Mouse (Mus musculus): ENCODE data around the gene Wdfy3. TPM values are rescaled to one million over a fixed set of nuclear protein-coding genes. Genes with fewer than 3 reads are reported as not detected.
A peak's percentile ranks its signal among the peaks of the same experiment; 100 is the strongest.

Wdfy3 gene
- polyA plus RNA-seq, 1 experiment from 2014 or later = 17.7 TPM

DNA sequence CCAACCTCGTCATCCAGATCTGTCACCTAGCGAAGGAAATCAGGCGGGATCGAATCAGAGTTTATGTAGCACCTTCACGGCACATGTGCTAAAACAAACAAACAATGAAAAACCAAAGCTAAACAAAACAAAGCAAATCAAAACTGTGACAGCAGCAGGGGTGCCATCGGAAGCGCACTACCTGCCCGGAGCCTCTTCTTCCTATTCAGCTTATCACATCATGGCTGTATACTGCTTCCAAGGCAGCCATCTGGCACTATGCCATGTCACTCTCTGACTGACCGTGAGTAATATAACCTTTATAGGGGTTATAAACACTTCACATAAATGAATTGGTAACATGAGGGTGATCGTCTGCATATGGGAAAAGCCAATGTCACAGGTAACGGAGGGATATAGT lies 174.6 kb downstream of the Wdfy3 start:
- Histone ChIP-seq H3K9ac (replicated peaks; ENCODE audit: low read length) (no peak overlapping the region), H3K27me3 (ENCODE audit: control insufficient read depth, insufficient read depth, low read length) (no peaks in the 10 kb centered on the region), H3K27ac (replicated peaks; ENCODE audit: low read depth, low read length) (no peak overlapping the region), H3K4me1 (ENCODE audit: control insufficient read depth, insufficient read depth, low read length) (no peaks in the 10 kb centered on the region), H3K4me3 (ENCODE audit: low read depth, low read length) (no peak overlapping the region), H3K36me3 (replicated peaks; ENCODE audit: control insufficient read depth, insufficient read depth, low read depth, low read length) (peaks cover 17% of the 10 kb centered on the region), H3K4me2 (ENCODE audit: low read depth, low read length) (no peak overlapping the region), H3K9me3 (replicated peaks; ENCODE audit: control insufficient read depth, low read length) (no peaks in the 10 kb centered on the region)
- DNase-seq (ENCODE audit: low spot score) = no peak
- no peak for ATAC-seq (replicated peaks; ENCODE audit: insufficient number of reproducible peaks, low FRiP score, low TSS enrichment, low read depth)
- WGBS = 83% methylated on average over 11 of the region's 11 CpGs

- peak; percentile 49 for DNase-seq (ENCODE audit: low spot score)
Observed at GRCm38 (mm10) chr5:101893820-101894515, 175.8 kb downstream of the Wdfy3 start.

DNA sequence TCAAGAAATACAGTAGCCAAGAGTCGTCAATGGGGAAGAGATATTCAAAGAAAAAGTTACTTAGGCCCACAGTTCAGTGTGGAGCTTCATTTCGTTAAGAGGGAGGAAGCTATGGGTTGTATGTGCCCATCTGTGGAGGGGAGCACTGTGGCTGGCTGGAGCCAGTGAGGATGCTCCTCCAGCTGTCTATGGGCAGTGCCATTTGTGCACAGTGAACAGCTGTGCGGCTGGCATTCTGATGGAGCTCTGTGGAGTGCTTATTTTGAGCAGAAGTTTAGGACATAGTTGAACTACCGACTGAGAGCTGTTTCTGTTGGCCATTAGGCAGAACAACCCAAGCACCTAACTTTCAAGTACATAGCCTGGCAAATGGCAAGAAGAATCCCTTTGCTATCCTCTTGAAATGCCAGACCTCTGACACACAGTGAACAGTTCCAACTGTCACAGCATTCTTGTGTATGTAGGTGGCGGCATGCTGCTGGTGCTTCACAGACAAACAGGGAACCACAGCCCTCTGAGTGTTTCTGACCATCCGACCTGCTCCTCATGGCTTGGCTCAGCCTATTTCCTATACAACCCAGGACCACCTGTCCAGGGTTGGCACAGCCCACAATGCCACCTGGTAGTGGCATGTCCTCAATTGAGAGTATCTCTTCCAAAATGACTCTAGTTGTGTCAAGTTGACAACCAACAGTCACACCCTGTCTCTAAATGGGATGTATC lies 177.9 kb downstream of the Wdfy3 start:
- Histone ChIP-seq H3K9me3 (replicated peaks; ENCODE audit: control insufficient read depth, low read length) (no peaks in the 10 kb centered on the region), H3K36me3 (replicated peaks; ENCODE audit: control insufficient read depth, insufficient read depth, low read depth, low read length) (peaks cover 17% of the 10 kb centered on the region), H3K9ac (replicated peaks; ENCODE audit: low read length) (no peak overlapping the region), H3K4me3 (ENCODE audit: low read depth, low read length) (no peak overlapping the region), H3K27me3 (ENCODE audit: control insufficient read depth, insufficient read depth, low read length) (no peaks in the 10 kb centered on the region), H3K4me2 (ENCODE audit: low read depth, low read length) (no peak overlapping the region), H3K4me1 (ENCODE audit: control insufficient read depth, insufficient read depth, low read length) (no peaks in the 10 kb centered on the region), H3K27ac (replicated peaks; ENCODE audit: low read depth, low read length) (no peak overlapping the region)
- 88% methylated on average over 6 of the region's 6 CpGs for WGBS
- ATAC-seq (replicated peaks; ENCODE audit: insufficient number of reproducible peaks, low FRiP score, low TSS enrichment, low read depth) (no peak), DNase-seq (ENCODE audit: low spot score) (no peak)

More at GRCm38 (mm10) chr5:101893820-101894515, 175.8 kb downstream of the Wdfy3 start:
- Histone ChIP-seq H3K4me1 (ENCODE audit: control insufficient read depth, insufficient read depth, low read length) (no peaks in the 10 kb centered on the region), H3K27me3 (ENCODE audit: control insufficient read depth, insufficient read depth, low read length) (no peaks in the 10 kb centered on the region), H3K27ac (replicated peaks; ENCODE audit: low read depth, low read length) (no peak overlapping the region), H3K9me3 (replicated peaks; ENCODE audit: control insufficient read depth, low read length) (no peaks in the 10 kb centered on the region), H3K9ac (replicated peaks; ENCODE audit: low read length) (no peak overlapping the region), H3K36me3 (replicated peaks; ENCODE audit: control insufficient read depth, insufficient read depth, low read depth, low read length) (peaks cover 17% of the 10 kb centered on the region), H3K4me2 (ENCODE audit: low read depth, low read length) (no peak overlapping the region), H3K4me3 (ENCODE audit: low read depth, low read length) (no peak overlapping the region)
- ATAC-seq (replicated peaks; ENCODE audit: insufficient number of reproducible peaks, low FRiP score, low TSS enrichment, low read depth) = no peak
- 77% methylated on average over 13 of the region's 13 CpGs for WGBS

DNA sequence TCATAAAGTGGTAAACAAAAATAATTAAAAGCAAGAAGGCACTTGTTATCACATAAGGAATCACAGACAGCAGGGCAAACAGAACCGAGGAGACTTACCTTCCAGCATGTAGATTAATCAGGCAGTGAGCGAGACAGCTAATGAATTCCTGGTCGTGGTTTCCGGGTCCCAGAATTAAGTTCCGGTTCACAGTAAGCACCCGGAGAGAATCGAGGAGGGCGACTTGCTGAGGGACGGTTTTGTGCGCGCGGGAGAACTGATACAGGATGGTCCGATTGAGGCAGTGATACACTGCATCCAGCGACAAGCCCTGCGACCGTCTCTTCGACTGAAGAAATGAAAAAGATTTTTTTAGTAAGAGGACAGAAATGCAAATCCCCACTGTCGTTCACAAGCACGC lies 181.7 kb downstream of the Wdfy3 start:
- 94% methylated on average over 19 of the region's 19 CpGs for WGBS
- H3K4me2 ChIP-seq (ENCODE audit: low read depth, low read length) = no peak overlapping the region
- H3K9ac ChIP-seq (replicated peaks; ENCODE audit: low read length) = no peak overlapping the region
- ATAC-seq (replicated peaks; ENCODE audit: insufficient number of reproducible peaks, low FRiP score, low TSS enrichment, low read depth) (no peak), DNase-seq (ENCODE audit: low spot score) (no peak)
- no peaks in the 10 kb centered on the region; the same call in 1 of the 2 replicates for H3K36me3 ChIP-seq (replicated peaks; ENCODE audit: control insufficient read depth, insufficient read depth, low read depth, low read length)
- no peaks in the 10 kb centered on the region for H3K9me3 ChIP-seq (replicated peaks; ENCODE audit: control insufficient read depth, low read length)
- no peak overlapping the region for H3K27ac ChIP-seq (replicated peaks; ENCODE audit: low read depth, low read length)
- no peak overlapping the region for H3K4me3 ChIP-seq (ENCODE audit: low read depth, low read length)
- H3K27me3 ChIP-seq (ENCODE audit: control insufficient read depth, insufficient read depth, low read length) = no peaks in the 10 kb centered on the region
- H3K4me1 ChIP-seq (ENCODE audit: control insufficient read depth, insufficient read depth, low read length) = no peaks in the 10 kb centered on the region

DNA sequence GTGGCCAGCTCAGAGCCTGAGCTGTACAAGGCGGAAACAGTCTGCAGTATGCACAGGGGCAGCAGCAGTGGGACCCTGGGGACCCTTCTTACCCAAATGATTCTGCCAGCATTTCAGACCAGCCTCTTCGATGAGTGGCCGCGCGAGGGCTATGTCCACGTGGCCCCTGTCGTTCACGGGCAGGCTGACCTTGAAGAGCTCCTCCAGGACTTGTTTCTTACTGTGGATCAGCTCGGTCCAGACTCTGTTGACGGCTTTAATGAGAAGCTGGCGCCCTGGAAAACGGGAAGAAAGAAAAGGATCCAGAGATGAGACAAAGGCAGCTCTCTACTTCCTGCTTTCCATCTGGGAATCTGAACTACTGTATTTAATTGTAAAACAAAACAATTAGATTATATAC lies 184.7 kb downstream of the Wdfy3 start:
- Histone ChIP-seq H3K27ac (replicated peaks; ENCODE audit: low read depth, low read length) (no peak overlapping the region), H3K9me3 (replicated peaks; ENCODE audit: control insufficient read depth, low read length) (no peaks in the 10 kb centered on the region), H3K36me3 (replicated peaks; ENCODE audit: control insufficient read depth, insufficient read depth, low read depth, low read length) (peaks cover 3% of the 10 kb centered on the region; the same call in 1 of the 2 replicates), H3K4me3 (ENCODE audit: low read depth, low read length) (no peak overlapping the region), H3K4me2 (ENCODE audit: low read depth, low read length) (no peak overlapping the region), H3K9ac (replicated peaks; ENCODE audit: low read length) (no peak overlapping the region), H3K27me3 (ENCODE audit: control insufficient read depth, insufficient read depth, low read length) (no peaks in the 10 kb centered on the region), H3K4me1 (ENCODE audit: control insufficient read depth, insufficient read depth, low read length) (no peaks in the 10 kb centered on the region)
- no peak for DNase-seq (ENCODE audit: low spot score)
- ATAC-seq (replicated peaks; ENCODE audit: insufficient number of reproducible peaks, low FRiP score, low TSS enrichment, low read depth) = no peak
- WGBS = 94% methylated on average over 12 of the region's 12 CpGs

DNA sequence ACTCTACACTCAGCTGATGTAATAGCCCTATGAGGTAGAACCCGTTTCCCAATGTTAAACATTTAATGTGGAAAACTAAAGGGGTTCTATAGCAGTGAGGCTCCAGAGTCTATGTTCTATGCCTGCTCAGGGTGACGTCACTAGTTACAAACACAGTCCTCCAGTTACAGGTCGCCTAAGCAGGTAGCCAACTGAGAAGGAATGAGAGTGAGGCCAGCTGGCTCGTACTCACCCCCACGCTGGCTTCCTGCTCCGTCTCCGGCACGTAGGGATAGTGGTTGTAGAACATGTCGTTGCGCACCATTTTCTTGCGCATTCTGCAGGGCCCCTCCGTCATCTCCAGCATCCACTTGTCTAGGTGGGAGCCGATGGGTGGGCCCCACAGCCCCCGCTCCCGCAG lies 187.5 kb downstream of the Wdfy3 start:
- 92% methylated on average over 15 of the region's 15 CpGs for WGBS
- ATAC-seq (replicated peaks; ENCODE audit: insufficient number of reproducible peaks, low FRiP score, low TSS enrichment, low read depth) (no peak), DNase-seq (ENCODE audit: low spot score) (no peak)
- Histone ChIP-seq H3K27ac (replicated peaks; ENCODE audit: low read depth, low read length) (no peak overlapping the region), H3K27me3 (ENCODE audit: control insufficient read depth, insufficient read depth, low read length) (no peaks in the 10 kb centered on the region), H3K4me1 (ENCODE audit: control insufficient read depth, insufficient read depth, low read length) (no peaks in the 10 kb centered on the region), H3K36me3 (replicated peaks; ENCODE audit: control insufficient read depth, insufficient read depth, low read depth, low read length) (peaks cover 3% of the 10 kb centered on the region; the same call in 1 of the 2 replicates), H3K9me3 (replicated peaks; ENCODE audit: control insufficient read depth, low read length) (no peaks in the 10 kb centered on the region), H3K4me2 (ENCODE audit: low read depth, low read length) (no peak overlapping the region), H3K9ac (replicated peaks; ENCODE audit: low read length) (no peak overlapping the region), H3K4me3 (ENCODE audit: low read depth, low read length) (no peak overlapping the region)

- no peak overlapping the region for H3K4me3 ChIP-seq (ENCODE audit: low read depth, low read length)
- H3K4me2 ChIP-seq (ENCODE audit: low read depth, low read length) = no peak overlapping the region
- no peaks in the 10 kb centered on the region for H3K4me1 ChIP-seq (ENCODE audit: control insufficient read depth, insufficient read depth, low read length)
- H3K27me3 ChIP-seq (ENCODE audit: control insufficient read depth, insufficient read depth, low read length) = no peaks in the 10 kb centered on the region
- H3K9me3 ChIP-seq (replicated peaks; ENCODE audit: control insufficient read depth, low read length) = no peaks in the 10 kb centered on the region
- no peak for ATAC-seq (replicated peaks; ENCODE audit: insufficient number of reproducible peaks, low FRiP score, low TSS enrichment, low read depth)
- no peak overlapping the region for H3K27ac ChIP-seq (replicated peaks; ENCODE audit: low read depth, low read length)
- DNase-seq (ENCODE audit: low spot score) = no peak
- 92% methylated on average over 4 of the region's 4 CpGs for WGBS
- no peak overlapping the region for H3K9ac ChIP-seq (replicated peaks; ENCODE audit: low read length)
- H3K36me3 ChIP-seq (replicated peaks; ENCODE audit: control insufficient read depth, insufficient read depth, low read depth, low read length) = peaks cover 3% of the 10 kb centered on the region; the same call in 1 of the 2 replicates
Observed at GRCm38 (mm10) chr5:101879914-101880313, 189.8 kb downstream of the Wdfy3 start.

GRCm38 (mm10) chr5:101878403-101878802 lies 191.3 kb downstream of the Wdfy3 start:
- Histone ChIP-seq H3K9me3 (replicated peaks; ENCODE audit: control insufficient read depth, low read length) (no peaks in the 10 kb centered on the region), H3K36me3 (replicated peaks; ENCODE audit: control insufficient read depth, insufficient read depth, low read depth, low read length) (peaks cover 6% of the 10 kb centered on the region), H3K4me2 (ENCODE audit: low read depth, low read length) (no peak overlapping the region), H3K9ac (replicated peaks; ENCODE audit: low read length) (no peak overlapping the region), H3K4me1 (ENCODE audit: control insufficient read depth, insufficient read depth, low read length) (no peaks in the 10 kb centered on the region), H3K27ac (replicated peaks; ENCODE audit: low read depth, low read length) (no peak overlapping the region), H3K27me3 (ENCODE audit: control insufficient read depth, insufficient read depth, low read length) (no peaks in the 10 kb centered on the region), H3K4me3 (ENCODE audit: low read depth, low read length) (no peak overlapping the region)
- 84% methylated on average over 9 of the region's 9 CpGs for WGBS
- ATAC-seq (replicated peaks; ENCODE audit: insufficient number of reproducible peaks, low FRiP score, low TSS enrichment, low read depth) (no peak), DNase-seq (ENCODE audit: low spot score) (no peak)
